Mouse (Mus musculus) retina, embryonic 14.5 days (tissue): ENCODE measurements at regions not wholly inside any gene's neighbourhood (a gene's known extent, or its start where the extent isn't known, plus 50 kb on each side); places are given as distances from the start of the nearest gene placed in this dataset.

Experiments used
- DNase-seq: peaks from one replicate; pipeline ENCODE4 v3.0.0-alpha.2; 2015; ENCODE audit warnings: low spot score

- DNase-seq: no peak
These were observed 222.3 kb upstream of the Jarid2 start for GRCm38 (mm10) chr13:44506975-44507374.

- DNase-seq: no peak
These were observed 219.6 kb upstream of the Jarid2 start for GRCm38 (mm10) chr13:44509526-44510159.

- no peak for DNase-seq
These were observed 215.6 kb upstream of the Jarid2 start for GRCm38 (mm10) chr13:44513378-44514285.

GRCm38 (mm10) chr13:44514636-44515158, 214.6 kb upstream of the Jarid2 start:
- no peak for DNase-seq

GRCm38 (mm10) chr13:44516863-44517262, 212.4 kb upstream of the Jarid2 start:
- DNase-seq: no peak

GRCm38 (mm10) chr13:44517312-44517711, 212.0 kb upstream of the Jarid2 start:
- DNase-seq: no peak

- no peak for DNase-seq
These were observed 211.1 kb upstream of the Jarid2 start for GRCm38 (mm10) chr13:44518215-44518614.

- no peak for DNase-seq
These were observed 205.8 kb upstream of the Jarid2 start for GRCm38 (mm10) chr13:44523516-44523915.

- no peak for DNase-seq
These were observed 198.3 kb upstream of the Jarid2 start for GRCm38 (mm10) chr13:44530867-44531564.

GRCm38 (mm10) chr13:44532631-44533180, 196.6 kb upstream of the Jarid2 start:
- no peak for DNase-seq

- no peak for DNase-seq
These were observed 194.6 kb upstream of the Jarid2 start for GRCm38 (mm10) chr13:44534575-44535080.

GRCm38 (mm10) chr13:44535441-44535840, 193.8 kb upstream of the Jarid2 start:
- no peak for DNase-seq

GRCm38 (mm10) chr13:44538238-44538637, 191.0 kb upstream of the Jarid2 start:
- DNase-seq: no peak

- no peak for DNase-seq
These were observed 188.9 kb upstream of the Jarid2 start for GRCm38 (mm10) chr13:44540401-44540800.

- no peak for DNase-seq
These were observed 188.0 kb upstream of the Jarid2 start for GRCm38 (mm10) chr13:44541243-44541653.

GRCm38 (mm10) chr13:44544786-44545185, 184.5 kb upstream of the Jarid2 start:
- no peak for DNase-seq

- DNase-seq: no peak
These were observed 183.0 kb upstream of the Jarid2 start for GRCm38 (mm10) chr13:44546289-44546688.

- no peak for DNase-seq
These were observed 180.4 kb upstream of the Jarid2 start for GRCm38 (mm10) chr13:44548880-44549279.

- DNase-seq: no peak
These were observed 175.9 kb upstream of the Jarid2 start for GRCm38 (mm10) chr13:44553363-44553762.

- DNase-seq: no peak
These were observed 174.4 kb upstream of the Jarid2 start for GRCm38 (mm10) chr13:44554686-44555463.

GRCm38 (mm10) chr13:44555979-44556378, 173.3 kb upstream of the Jarid2 start:
- no peak for DNase-seq
